Mouse (Mus musculus): ENCODE measurements around the gene BC049715.

DNA sequence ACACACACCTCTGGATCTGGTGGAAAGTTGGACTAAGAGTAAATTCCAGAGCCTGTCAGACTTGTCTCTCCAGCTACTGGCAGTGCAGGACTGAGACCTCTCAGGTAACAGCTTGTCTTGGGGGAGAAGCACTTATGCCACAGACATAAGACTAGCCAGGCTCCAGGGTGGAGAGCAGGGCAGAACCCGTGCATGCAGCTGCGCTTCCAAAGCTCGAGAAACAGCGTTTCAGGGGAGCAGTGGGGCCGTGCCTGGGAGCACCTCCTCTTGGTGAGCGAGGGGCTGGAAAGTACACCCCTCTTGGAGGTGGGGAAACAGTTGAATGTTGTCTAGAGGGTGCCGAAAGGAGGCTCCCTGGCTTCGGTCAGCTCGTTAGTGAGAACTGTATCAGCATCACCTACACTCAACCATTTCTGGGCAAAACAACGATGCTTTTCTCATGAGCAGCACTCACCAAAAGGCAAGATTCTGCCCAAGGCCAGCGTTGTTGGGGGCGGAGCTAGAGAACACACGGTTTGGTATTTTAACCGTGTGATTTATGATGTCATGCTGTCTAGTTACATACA, 28.7 kb downstream of the BC049715 start:
- TF ChIP-seq POLR2A (IDR thresholded peaks at IDR 0.05; ENCODE audit: extremely low read depth, insufficient read depth, low read length) (no peak), CTCF (IDR thresholded peaks at IDR 0.05; ENCODE audit: low read depth, low read length) (no peak)
